ENCODE assay signal across 8 mouse cellular contexts in the genomic region with DNA sequence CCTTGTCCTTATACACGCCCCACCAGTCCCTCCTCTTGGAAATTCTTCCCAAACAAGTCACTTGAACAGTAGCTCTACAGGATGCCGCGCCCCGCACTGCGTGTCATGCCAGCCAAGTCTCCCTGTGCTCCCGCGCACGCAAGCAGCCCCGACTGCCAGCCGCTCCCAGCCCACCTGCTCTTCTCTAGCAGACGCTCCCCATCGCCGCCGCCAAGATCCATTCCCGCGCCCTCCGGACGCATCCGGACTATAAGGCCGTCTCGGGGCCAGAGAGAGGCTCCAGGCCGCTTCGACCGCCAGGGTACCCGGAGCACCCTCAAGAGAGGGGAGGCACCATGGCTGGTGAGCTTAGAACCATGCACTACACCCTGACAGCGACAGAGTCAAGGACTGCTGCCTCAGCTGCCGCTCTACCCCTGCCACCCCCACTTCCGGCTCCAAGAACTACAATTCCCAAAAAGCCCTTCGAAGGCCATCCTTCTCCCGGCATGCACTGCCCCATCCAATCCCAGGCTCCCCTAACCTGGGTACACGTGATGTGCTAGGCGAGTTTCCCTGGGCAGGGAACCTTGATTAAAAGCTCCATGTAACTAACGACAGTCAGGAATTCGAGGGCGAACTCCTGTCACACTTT. TPM values are rescaled to one million over a fixed set of nuclear protein-coding genes. Genes with fewer than 3 reads are reported as not detected.
DNase-seq lines count a peak whose midpoint lies in the region; ATAC-seq and TF ChIP-seq lines count a peak whose summit lies in the region.

No protein-coding gene starts in this region.

- peak overlapping the region; percentile 32 for H3K9ac ChIP-seq in ES-Bruce4 (ENCODE audit: low read depth, poor library complexity, severe bottlenecking)
- peak overlapping the region; percentile 84 for H3K9ac ChIP-seq in forebrain, embryonic 13.5 days
- peak overlapping the region; percentile 86 for H3K9ac ChIP-seq in liver, postnatal 0 days (replicated peaks)
- H3K9ac ChIP-seq in neural tube, embryonic 14.5 days (replicated peaks; ENCODE audit: low read depth, low read length), result peak overlapping the region; percentile 83

- H3K4me2 ChIP-seq in forebrain, embryonic 13.5 days, result peak overlapping the region; percentile 87
- H3K4me2 ChIP-seq in liver, postnatal 0 days (ENCODE audit: low read depth, low read length), result peak overlapping the region; percentile 89
- H3K4me2 ChIP-seq in neural tube, embryonic 14.5 days (ENCODE audit: low read depth, low read length), result peak overlapping the region; percentile 79

- TF ChIP-seq CTCF in ES-Bruce4 (IDR thresholded peaks at IDR 0.05; ENCODE audit: low read depth, low read length), result no peak
- 0 out of 2 replicates have a peak, but pooled peaks have one; percentile 2 for TF ChIP-seq CTCF in liver, postnatal 0 days (IDR thresholded peaks at IDR 0.05; ENCODE audit: low read depth)

- 1% methylated on average over 35 of the region's 35 CpGs for WGBS in forebrain, embryonic 13.5 days
- WGBS in large intestine, adult 2 months, result under 1% methylated on average over 35 of the region's 35 CpGs
- WGBS in liver, postnatal 0 days (ENCODE audit: insufficient replicate concordance), result under 1% methylated on average over 35 of the region's 35 CpGs
- WGBS in neural tube, embryonic 14.5 days, result under 1% methylated on average over 35 of the region's 35 CpGs

- DNase-seq in heart, postnatal 10 days, result peak; percentile 95 to 96
- DNase-seq in large intestine, adult 2 months (ENCODE audit: low read depth, low spot score), result peak; percentile 76
- DNase-seq in liver, postnatal 0 days, result peak; percentile 88
- DNase-seq in testis, postnatal 10 days (ENCODE audit: low spot score), result peak; percentile 87

- no peaks in the 10 kb centered on the region for H3K27me3 ChIP-seq in ES-Bruce4 (ENCODE audit: control insufficient read depth, insufficient read depth, low read length, poor library complexity, severe bottlenecking)
- H3K27me3 ChIP-seq in forebrain, embryonic 13.5 days, result no peaks in the 10 kb centered on the region
- H3K27me3 ChIP-seq in liver, postnatal 0 days (ENCODE audit: insufficient read depth, low read length), result no peaks in the 10 kb centered on the region
- no peaks in the 10 kb centered on the region for H3K27me3 ChIP-seq in neural tube, embryonic 14.5 days (ENCODE audit: control insufficient read depth, insufficient read depth, low read length)

- H3K27ac ChIP-seq in ES-Bruce4 (ENCODE audit: insufficient read depth, low read length), result no peak overlapping the region
- H3K27ac ChIP-seq in forebrain, embryonic 13.5 days, result peak overlapping the region; percentile 82
- no peak overlapping the region; the same call in 1 of the 2 replicates for H3K27ac ChIP-seq in liver, postnatal 0 days (ENCODE audit: low read depth)
- H3K27ac ChIP-seq in neural tube, embryonic 14.5 days (ENCODE audit: low read depth, low read length), result peak overlapping the region; percentile 85

- intact Hi-C loops in heart, postnatal 10 days (cut with DNase I), result no loop called here

- H3K4me3 ChIP-seq in ES-Bruce4 (ENCODE audit: low read depth, low read length), result peak overlapping the region; percentile 74
- peak overlapping the region; percentile 75 for H3K4me3 ChIP-seq in forebrain, embryonic 13.5 days
- H3K4me3 ChIP-seq in liver, postnatal 0 days (ENCODE audit: low read depth, low read length), result peak overlapping the region; percentile 81
- H3K4me3 ChIP-seq in neural tube, embryonic 14.5 days (ENCODE audit: low read depth, low read length), result peak overlapping the region; percentile 72

- ATAC-seq in cerebellum, adult (ENCODE audit: insufficient number of reproducible peaks, low FRiP score, low TSS enrichment), result peak; percentile 98
- peak; percentile 100 for ATAC-seq in forebrain, embryonic 13.5 days
- ATAC-seq in liver, postnatal 0 days, result peak; percentile 99
- ATAC-seq in neural tube, embryonic 14.5 days (ENCODE audit: low read depth), result peak; percentile 99

- TF ChIP-seq POLR2A in ES-Bruce4 (IDR thresholded peaks at IDR 0.05; ENCODE audit: insufficient read depth, low read length), result peak; percentile 55

- H3K9me3 ChIP-seq in ES-Bruce4 (replicated peaks; ENCODE audit: control insufficient read depth, insufficient read depth, low read length, poor library complexity, severe bottlenecking), result no peaks in the 10 kb centered on the region
- H3K9me3 ChIP-seq in forebrain, embryonic 13.5 days (replicated peaks), result no peaks in the 10 kb centered on the region
- no peaks in the 10 kb centered on the region for H3K9me3 ChIP-seq in liver, postnatal 0 days (ENCODE audit: low read length)
- no peaks in the 10 kb centered on the region for H3K9me3 ChIP-seq in neural tube, embryonic 14.5 days (ENCODE audit: control insufficient read depth, low read length)

- no peaks in the 10 kb centered on the region for H3K36me3 ChIP-seq in ES-Bruce4 (ENCODE audit: control insufficient read depth, insufficient read depth, low read length, poor library complexity, severe bottlenecking)
- H3K36me3 ChIP-seq in forebrain, embryonic 13.5 days (ENCODE audit: poor library complexity, severe bottlenecking), result no peaks in the 10 kb centered on the region
- no peaks in the 10 kb centered on the region for H3K36me3 ChIP-seq in liver, postnatal 0 days (replicated peaks; ENCODE audit: insufficient read depth, low read length)
- no peaks in the 10 kb centered on the region for H3K36me3 ChIP-seq in neural tube, embryonic 14.5 days (ENCODE audit: control insufficient read depth, insufficient read depth, low read length)

- TF ChIP-seq EP300 in ES-Bruce4 (IDR thresholded peaks at IDR 0.05; ENCODE audit: insufficient read depth, low read depth, low read length), result no peak
- TF ChIP-seq EP300 in liver, postnatal 0 days (IDR thresholded peaks at IDR 0.05; ENCODE audit: low read depth), result no peak

- no peaks in the 10 kb centered on the region for H3K4me1 ChIP-seq in ES-Bruce4 (ENCODE audit: control insufficient read depth, insufficient read depth, low read length)
- peaks cover 20% of the 10 kb centered on the region for H3K4me1 ChIP-seq in forebrain, embryonic 13.5 days
- peaks cover 9% of the 10 kb centered on the region; the same call in 1 of the 2 replicates for H3K4me1 ChIP-seq in liver, postnatal 0 days (ENCODE audit: insufficient read depth)
- H3K4me1 ChIP-seq in neural tube, embryonic 14.5 days (ENCODE audit: control insufficient read depth, insufficient read depth, low read length), result peaks cover 14% of the 10 kb centered on the region

RNA-seq across cellular contexts. Expression of gene Fyttd1, which starts 9.3 kb away (rescaled TPM):
- polyA plus RNA-seq in ES-Bruce4 (2011; ENCODE audit: insufficient read depth, insufficient read length, low read depth, missing spikeins), result 116 and 124 TPM in 2 replicates
- 103 and 119 TPM in 2 replicates for polyA plus RNA-seq in forebrain, embryonic 13.5 days (2015; fragmentation: Nextera tagmentation; extraction: Ambion mirVana)
- 100 to 1,000 TPM; 115 to 125 TPM for total RNA-seq in heart, postnatal 10 days (2021)
- 4.8 and 5.0 TPM in 2 replicates for polyA plus RNA-seq in large intestine, adult 2 months (2012; rRNA removed)
- 36.6 and 40.6 TPM in 2 replicates for polyA plus RNA-seq in liver, postnatal 0 days (2015; fragmentation: Nextera tagmentation; extraction: Ambion mirVana)
- 136 and 147 TPM in 2 replicates for polyA plus RNA-seq in neural tube, embryonic 14.5 days (2014; fragmentation: Nextera tagmentation; extraction: Ambion mirVana)

RNA-seq across cellular contexts. Expression of gene Rubcn, which starts 9.5 kb away (rescaled TPM):
- 19.8 and 23.7 TPM in 2 replicates for polyA plus RNA-seq in ES-Bruce4 (2011; ENCODE audit: insufficient read depth, insufficient read length, low read depth, missing spikeins)
- polyA plus RNA-seq in forebrain, embryonic 13.5 days (2015; fragmentation: Nextera tagmentation; extraction: Ambion mirVana), result 22.3 and 25.0 TPM in 2 replicates
- total RNA-seq in heart, postnatal 10 days (2021), result 10 to 100 TPM; 30.4 to 40.8 TPM
- polyA plus RNA-seq in large intestine, adult 2 months (2012; rRNA removed), result 21.7 and 28.2 TPM in 2 replicates
- polyA plus RNA-seq in liver, postnatal 0 days (2015; fragmentation: Nextera tagmentation; extraction: Ambion mirVana), result 4.0 and 4.3 TPM in 2 replicates
- polyA plus RNA-seq in neural tube, embryonic 14.5 days (2014; fragmentation: Nextera tagmentation; extraction: Ambion mirVana), result 29.1 and 34.0 TPM in 2 replicates

RNA-seq across cellular contexts. Expression of gene Lrch3, which starts 45.9 kb away (rescaled TPM):
- 32.5 and 32.9 TPM in 2 replicates for polyA plus RNA-seq in ES-Bruce4 (2011; ENCODE audit: insufficient read depth, insufficient read length, low read depth, missing spikeins)
- polyA plus RNA-seq in forebrain, embryonic 13.5 days (2015; fragmentation: Nextera tagmentation; extraction: Ambion mirVana), result 36.7 and 39.9 TPM in 2 replicates
- 10 to 100 TPM; 32.5 to 32.6 TPM for total RNA-seq in heart, postnatal 10 days (2021)
- 9.1 and 18.5 TPM in 2 replicates for polyA plus RNA-seq in large intestine, adult 2 months (2012; rRNA removed)
- 2.6 and 4.3 TPM in 2 replicates for polyA plus RNA-seq in liver, postnatal 0 days (2015; fragmentation: Nextera tagmentation; extraction: Ambion mirVana)
- polyA plus RNA-seq in neural tube, embryonic 14.5 days (2014; fragmentation: Nextera tagmentation; extraction: Ambion mirVana), result 49.1 and 49.8 TPM in 2 replicates

RNA-seq across cellular contexts. Expression of gene Smbd1, which starts 57.8 kb away (rescaled TPM):
- polyA plus RNA-seq in ES-Bruce4 (2011; ENCODE audit: insufficient read depth, insufficient read length, low read depth, missing spikeins), result not detected in 2 replicates
- polyA plus RNA-seq in forebrain, embryonic 13.5 days (2015; fragmentation: Nextera tagmentation; extraction: Ambion mirVana), result not detected in 2 replicates
- total RNA-seq in heart, postnatal 10 days (2021), result not detected
- 1.6 and 2.7 TPM in 2 replicates for polyA plus RNA-seq in large intestine, adult 2 months (2012; rRNA removed)
- polyA plus RNA-seq in liver, postnatal 0 days (2015; fragmentation: Nextera tagmentation; extraction: Ambion mirVana), result 0.33 TPM in 1 of 2 replicates, not detected in the other
- polyA plus RNA-seq in neural tube, embryonic 14.5 days (2014; fragmentation: Nextera tagmentation; extraction: Ambion mirVana), result not detected in 2 replicates

Comparison
In these comparisons a context has a peak if more than half of its experiments do, and no peak if none do; other contexts are left out.
1. H3K27ac ChIP-seq: peak in forebrain, embryonic 13.5 days (single experiment) and neural tube, embryonic 14.5 days (single experiment); none in ES-Bruce4 (single experiment) and liver, postnatal 0 days (single experiment).
2. H3K9ac ChIP-seq: peak in every context shown above with its lines; median percentile 86 in liver, postnatal 0 days; 84 in forebrain, embryonic 13.5 days; 83 in neural tube, embryonic 14.5 days; 32 in ES-Bruce4.
3. Peak in every context shown above with its lines, with median percentiles within 50 percentile points of each other: H3K4me3 ChIP-seq, ATAC-seq, H3K4me2 ChIP-seq and DNase-seq.